Mouse (Mus musculus): ENCODE data around the gene Prss16. TPM values are rescaled to one million over a fixed set of nuclear protein-coding genes. Genes with fewer than 3 reads are reported as not detected.

Gene Prss16
- polyA plus RNA-seq, 1 experiment from 2014 or later = 0.46 TPM

DNA sequence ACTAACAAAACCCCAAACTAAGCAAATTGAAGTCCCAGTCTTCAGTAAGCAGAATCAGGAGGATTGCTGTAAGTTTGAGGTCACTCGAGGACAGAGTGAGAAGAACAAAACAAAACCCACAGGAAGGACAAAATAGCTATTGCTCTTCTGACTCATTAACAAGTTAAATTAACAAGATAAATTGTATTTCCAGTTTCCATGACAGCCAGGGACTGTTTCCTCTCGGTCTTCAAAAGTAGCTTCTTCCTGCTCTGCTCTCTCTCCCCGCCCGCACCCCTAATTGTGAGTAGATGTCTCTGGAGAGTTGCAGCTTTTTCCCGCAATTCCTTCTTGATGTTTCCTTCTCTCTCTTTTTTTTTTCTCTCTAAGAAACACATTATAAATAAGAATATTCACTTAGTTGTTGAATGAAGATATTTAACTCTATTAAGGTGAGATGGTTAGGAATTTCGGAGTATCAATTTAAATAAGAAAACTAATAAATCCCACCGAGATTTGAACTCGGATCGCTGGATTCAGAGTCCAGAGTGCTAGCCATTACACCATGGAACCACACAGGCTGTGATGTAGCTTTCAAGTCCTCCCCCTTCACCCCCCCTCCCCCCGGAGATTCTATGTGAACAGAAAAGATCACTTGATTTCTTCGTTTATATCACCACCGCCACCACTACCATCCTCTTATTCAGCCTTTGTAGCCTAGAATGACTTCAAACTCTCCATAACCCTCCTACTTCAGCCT lies 13.3 kb downstream of the Prss16 start:
- 0 out of 2 replicates have a peak, but pooled peaks have one; percentile 24 for ATAC-seq (replicated peaks; ENCODE audit: low FRiP score, low TSS enrichment, low read depth)
- Histone ChIP-seq H3K9me3 (ENCODE audit: control insufficient read depth, low read length) (peaks cover 2% of the 10 kb centered on the region; the same call in 1 of the 2 replicates), H3K4me1 (replicated peaks; ENCODE audit: control insufficient read depth, insufficient read depth, low read length) (no peaks in the 10 kb centered on the region), H3K36me3 (ENCODE audit: control insufficient read depth, insufficient read depth, low read length) (no peaks in the 10 kb centered on the region), H3K9ac (ENCODE audit: low read length) (no peak overlapping the region), H3K4me2 (ENCODE audit: low read length) (peak overlapping the region; percentile 43), H3K27ac (ENCODE audit: low read depth) (no peak overlapping the region), H3K4me3 (ENCODE audit: low read depth, low read length) (peak overlapping the region; percentile 32), H3K27me3 (replicated peaks; ENCODE audit: control insufficient read depth, insufficient read depth, low read length) (peaks cover 78% of the 10 kb centered on the region)
- DNase-seq (ENCODE audit: low spot score) = peak; percentile 70
- 3% methylated on average over 12 of the region's 12 CpGs for WGBS

DNA sequence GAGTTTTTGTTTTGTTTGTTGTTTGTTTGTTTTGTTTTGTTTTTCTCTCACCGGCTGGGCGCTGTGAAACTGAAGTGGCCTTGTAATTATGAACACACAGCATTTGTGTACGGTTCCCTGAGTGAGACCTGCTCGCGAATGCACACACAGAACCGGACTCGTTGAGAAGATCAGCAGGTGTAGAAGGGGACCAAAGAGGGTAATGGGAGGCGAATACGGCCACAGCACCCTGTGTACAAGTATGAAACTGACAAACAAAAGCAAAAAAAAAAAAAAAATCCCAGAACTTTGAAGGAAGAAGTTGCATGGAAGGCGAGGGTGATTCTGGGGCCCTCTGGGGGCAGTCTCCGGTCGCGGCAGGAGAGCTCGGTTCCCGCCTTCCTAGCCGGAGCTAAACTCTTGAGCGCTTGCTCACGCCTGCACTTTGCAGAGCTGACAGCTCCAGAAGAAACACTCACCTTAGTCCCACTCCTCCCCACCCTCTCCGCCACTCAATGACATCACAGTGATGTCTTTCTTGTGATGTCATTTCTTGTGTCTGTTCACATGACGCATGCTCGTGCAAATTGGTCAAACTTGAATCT lies 14.1 kb downstream of the Prss16 start:
- WGBS = under 1% methylated on average over 21 of the region's 21 CpGs
- Histone ChIP-seq H3K27me3 (replicated peaks; ENCODE audit: control insufficient read depth, insufficient read depth, low read length) (peaks cover 69% of the 10 kb centered on the region), H3K9me3 (ENCODE audit: control insufficient read depth, low read length) (peaks cover 4% of the 10 kb centered on the region; the same call in 1 of the 2 replicates), H3K9ac (ENCODE audit: low read length) (no peak overlapping the region), H3K27ac (ENCODE audit: low read depth) (no peak overlapping the region), H3K4me2 (ENCODE audit: low read length) (peak overlapping the region; percentile 43), H3K36me3 (ENCODE audit: control insufficient read depth, insufficient read depth, low read length) (no peaks in the 10 kb centered on the region), H3K4me1 (replicated peaks; ENCODE audit: control insufficient read depth, insufficient read depth, low read length) (no peaks in the 10 kb centered on the region), H3K4me3 (ENCODE audit: low read depth, low read length) (peak overlapping the region; percentile 32)
- peak; percentile 84 for DNase-seq (ENCODE audit: low spot score)
- peak; percentile 70; the same call in 1 of the 2 replicates for ATAC-seq (replicated peaks; ENCODE audit: low FRiP score, low TSS enrichment, low read depth)

DNA sequence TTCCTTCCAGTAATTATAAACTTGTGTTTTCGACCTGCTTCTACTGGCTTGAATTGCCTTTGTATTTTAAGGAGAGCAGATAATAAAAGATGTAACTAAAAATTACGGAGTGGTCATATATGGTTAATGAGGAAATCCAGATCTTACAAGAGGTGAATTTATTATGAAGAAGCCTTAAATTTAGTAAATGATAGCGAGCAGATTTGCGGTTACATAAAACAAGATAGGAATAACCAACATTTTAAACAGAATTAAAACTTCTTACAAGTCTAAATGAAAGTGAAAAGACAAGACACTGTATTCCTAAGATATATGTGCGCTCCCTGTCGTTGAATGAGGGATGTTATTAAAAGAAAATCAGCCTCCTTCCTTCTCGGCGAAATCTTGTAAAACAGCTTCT lies 14.6 kb downstream of the Prss16 start:
- Histone ChIP-seq H3K27ac (ENCODE audit: low read depth) (no peak overlapping the region), H3K36me3 (ENCODE audit: control insufficient read depth, insufficient read depth, low read length) (no peaks in the 10 kb centered on the region), H3K4me1 (replicated peaks; ENCODE audit: control insufficient read depth, insufficient read depth, low read length) (no peaks in the 10 kb centered on the region), H3K27me3 (replicated peaks; ENCODE audit: control insufficient read depth, insufficient read depth, low read length) (peaks cover 64% of the 10 kb centered on the region), H3K4me2 (ENCODE audit: low read length) (peak overlapping the region; percentile 43), H3K9ac (ENCODE audit: low read length) (no peak overlapping the region), H3K9me3 (ENCODE audit: control insufficient read depth, low read length) (peaks cover 4% of the 10 kb centered on the region; the same call in 1 of the 2 replicates), H3K4me3 (ENCODE audit: low read depth, low read length) (peak overlapping the region; percentile 32)
- DNase-seq (ENCODE audit: low spot score) (no peak), ATAC-seq (replicated peaks; ENCODE audit: low FRiP score, low TSS enrichment, low read depth) (no peak)
- 4% methylated on average over 8 of the region's 8 CpGs for WGBS

DNA sequence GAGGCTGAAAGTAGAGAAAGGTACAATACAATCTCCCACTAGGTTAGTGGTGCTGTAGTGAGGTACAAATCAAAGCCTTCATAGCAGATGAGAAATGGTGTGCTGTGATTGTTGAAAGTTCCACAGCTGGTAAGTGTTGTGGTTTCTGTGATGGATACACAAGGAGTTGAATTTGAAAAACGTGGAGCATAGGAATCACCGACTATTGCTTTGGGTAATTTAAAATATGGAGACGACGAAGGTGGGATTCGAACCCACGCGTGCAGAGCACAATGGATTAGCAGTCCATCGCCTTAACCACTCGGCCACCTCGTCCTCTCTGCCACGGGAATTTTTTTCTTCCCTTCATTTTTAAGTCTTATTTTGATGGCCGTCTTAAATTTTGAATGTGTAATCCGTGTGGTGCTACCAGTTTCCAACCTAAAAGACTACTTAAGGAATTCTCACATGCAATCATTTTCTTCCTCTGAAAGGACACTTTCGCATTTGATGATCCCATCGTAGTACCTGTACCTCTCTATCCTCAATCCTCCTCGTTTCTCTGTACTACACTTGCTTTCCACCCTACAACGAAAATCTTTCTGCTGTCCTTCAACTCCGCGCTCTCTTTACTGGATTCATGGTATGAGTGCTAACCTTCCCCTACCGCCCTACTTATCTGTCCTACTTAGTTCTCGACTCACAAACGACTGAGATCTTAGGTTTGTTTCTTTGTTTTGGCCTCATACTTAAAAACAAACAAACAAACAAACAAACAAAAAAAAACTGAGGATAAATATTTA lies 15.4 kb downstream of the Prss16 start:
- H3K27ac ChIP-seq (ENCODE audit: low read depth) = no peak overlapping the region
- DNase-seq (ENCODE audit: low spot score) (peak; percentile 79), ATAC-seq (replicated peaks; ENCODE audit: low FRiP score, low TSS enrichment, low read depth) (no peak)
- 2% methylated on average over 22 of the region's 22 CpGs for WGBS
- H3K4me3 ChIP-seq (ENCODE audit: low read depth, low read length) = peak overlapping the region; percentile 32
- H3K27me3 ChIP-seq (replicated peaks; ENCODE audit: control insufficient read depth, insufficient read depth, low read length) = peaks cover 57% of the 10 kb centered on the region
- H3K9ac ChIP-seq (ENCODE audit: low read length) = no peak overlapping the region
- peak overlapping the region; percentile 43 for H3K4me2 ChIP-seq (ENCODE audit: low read length)
- no peaks in the 10 kb centered on the region for H3K4me1 ChIP-seq (replicated peaks; ENCODE audit: control insufficient read depth, insufficient read depth, low read length)
- peaks cover 4% of the 10 kb centered on the region; the same call in 1 of the 2 replicates for H3K9me3 ChIP-seq (ENCODE audit: control insufficient read depth, low read length)
- no peaks in the 10 kb centered on the region for H3K36me3 ChIP-seq (ENCODE audit: control insufficient read depth, insufficient read depth, low read length)

DNA sequence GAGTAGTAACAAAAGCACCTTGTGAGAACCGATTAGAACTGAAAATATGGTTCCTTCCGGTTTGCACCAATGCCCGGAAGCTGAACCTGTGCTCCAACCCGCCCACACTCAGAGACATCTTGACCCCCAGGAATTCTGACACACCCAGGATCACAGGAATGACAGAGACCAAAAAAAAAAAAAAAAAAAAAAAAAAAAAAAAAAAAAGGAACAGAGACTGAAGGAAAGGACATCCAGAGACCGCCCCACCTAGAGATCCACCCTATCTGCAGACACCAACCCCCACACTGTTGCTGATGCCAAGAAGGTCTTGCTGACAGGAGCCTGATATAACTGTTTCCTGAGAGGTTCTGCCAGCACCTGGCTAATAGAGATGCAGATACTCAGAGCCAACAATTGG lies 17.0 kb downstream of the Prss16 start:
- 83% methylated on average over 5 of the region's 5 CpGs for WGBS
- Histone ChIP-seq H3K27ac (ENCODE audit: low read depth) (no peak overlapping the region), H3K36me3 (ENCODE audit: control insufficient read depth, insufficient read depth, low read length) (no peaks in the 10 kb centered on the region)

DNA sequence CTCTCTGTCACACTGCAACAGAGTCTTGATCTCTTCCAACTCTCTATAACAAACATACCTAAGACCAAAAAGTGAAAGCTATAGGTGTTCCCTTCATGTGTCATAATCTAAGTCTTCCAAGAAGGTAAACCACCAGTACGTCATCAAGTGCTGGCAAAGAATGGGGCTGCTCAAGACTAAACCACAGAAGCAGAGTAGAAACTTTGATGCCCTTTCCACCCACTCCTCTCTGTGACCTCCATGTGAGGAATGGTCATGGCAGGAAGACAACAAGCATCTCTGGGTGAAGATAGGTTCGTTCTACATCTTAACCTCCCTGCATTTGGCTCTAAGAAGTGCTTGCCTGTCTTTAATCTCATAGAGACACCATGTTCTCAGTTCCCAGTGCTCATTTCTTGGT lies 25.1 kb downstream of the Prss16 start:
- no peak for ATAC-seq (replicated peaks; ENCODE audit: low FRiP score, low TSS enrichment, low read depth)
- Histone ChIP-seq H3K4me2 (ENCODE audit: low read length) (no peak overlapping the region), H3K36me3 (ENCODE audit: control insufficient read depth, insufficient read depth, low read length) (no peaks in the 10 kb centered on the region), H3K27me3 (replicated peaks; ENCODE audit: control insufficient read depth, insufficient read depth, low read length) (peaks cover 53% of the 10 kb centered on the region), H3K4me1 (replicated peaks; ENCODE audit: control insufficient read depth, insufficient read depth, low read length) (0 out of 2 replicates have a peak, but pooled peaks cover 2% of the 10 kb centered on the region), H3K9ac (ENCODE audit: low read length) (no peak overlapping the region), H3K27ac (ENCODE audit: low read depth) (no peak overlapping the region), H3K4me3 (ENCODE audit: low read depth, low read length) (no peak overlapping the region), H3K9me3 (ENCODE audit: control insufficient read depth, low read length) (no peaks in the 10 kb centered on the region)
- DNase-seq (ENCODE audit: low spot score) = peak; percentile 34
- 92% methylated on average over 2 of the region's 2 CpGs for WGBS

More for the DNA sequence above, 17.0 kb downstream of the Prss16 start:
- Histone ChIP-seq H3K4me2 (ENCODE audit: low read length) (no peak overlapping the region), H3K4me3 (ENCODE audit: low read depth, low read length) (no peak overlapping the region), H3K27me3 (replicated peaks; ENCODE audit: control insufficient read depth, insufficient read depth, low read length) (peaks cover 44% of the 10 kb centered on the region), H3K4me1 (replicated peaks; ENCODE audit: control insufficient read depth, insufficient read depth, low read length) (no peaks in the 10 kb centered on the region), H3K9ac (ENCODE audit: low read length) (no peak overlapping the region), H3K9me3 (ENCODE audit: control insufficient read depth, low read length) (peaks cover 4% of the 10 kb centered on the region; the same call in 1 of the 2 replicates)
- DNase-seq (ENCODE audit: low spot score) (no peak), ATAC-seq (replicated peaks; ENCODE audit: low FRiP score, low TSS enrichment, low read depth) (no peak)

DNA sequence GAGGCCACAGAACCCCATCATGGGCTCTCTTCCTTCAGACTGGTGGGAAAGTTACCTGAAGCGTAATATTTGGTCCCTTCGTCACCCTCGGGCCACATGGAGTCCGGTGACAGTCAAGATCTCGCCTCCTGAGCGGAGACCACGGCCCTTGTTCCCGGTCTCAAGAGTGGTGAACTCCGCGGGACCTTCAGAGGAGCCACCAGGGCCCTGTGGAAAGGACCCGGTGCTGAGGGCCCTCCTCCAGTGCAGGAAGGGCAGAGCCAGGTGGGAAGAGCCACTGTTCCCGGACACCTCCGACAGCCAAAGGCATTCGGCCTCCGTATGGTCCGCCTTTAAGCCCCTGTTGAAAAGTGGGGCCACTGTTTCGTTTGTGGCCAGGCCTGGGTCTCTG lies 27.7 kb downstream of the Prss16 start:
- Histone ChIP-seq H3K27ac (ENCODE audit: low read depth) (no peak overlapping the region), H3K4me3 (ENCODE audit: low read depth, low read length) (peak overlapping the region; percentile 57), H3K9ac (ENCODE audit: low read length) (peak overlapping the region; percentile 64), H3K27me3 (replicated peaks; ENCODE audit: control insufficient read depth, insufficient read depth, low read length) (peaks cover 48% of the 10 kb centered on the region), H3K4me2 (ENCODE audit: low read length) (peak overlapping the region; percentile 97), H3K9me3 (ENCODE audit: control insufficient read depth, low read length) (no peaks in the 10 kb centered on the region), H3K36me3 (ENCODE audit: control insufficient read depth, insufficient read depth, low read length) (no peaks in the 10 kb centered on the region), H3K4me1 (replicated peaks; ENCODE audit: control insufficient read depth, insufficient read depth, low read length) (0 out of 2 replicates have a peak, but pooled peaks cover 2% of the 10 kb centered on the region)
- WGBS = 6% methylated on average over 17 of the region's 17 CpGs
- no peak for DNase-seq (ENCODE audit: low spot score)
- no peak for ATAC-seq (replicated peaks; ENCODE audit: low FRiP score, low TSS enrichment, low read depth)

DNA sequence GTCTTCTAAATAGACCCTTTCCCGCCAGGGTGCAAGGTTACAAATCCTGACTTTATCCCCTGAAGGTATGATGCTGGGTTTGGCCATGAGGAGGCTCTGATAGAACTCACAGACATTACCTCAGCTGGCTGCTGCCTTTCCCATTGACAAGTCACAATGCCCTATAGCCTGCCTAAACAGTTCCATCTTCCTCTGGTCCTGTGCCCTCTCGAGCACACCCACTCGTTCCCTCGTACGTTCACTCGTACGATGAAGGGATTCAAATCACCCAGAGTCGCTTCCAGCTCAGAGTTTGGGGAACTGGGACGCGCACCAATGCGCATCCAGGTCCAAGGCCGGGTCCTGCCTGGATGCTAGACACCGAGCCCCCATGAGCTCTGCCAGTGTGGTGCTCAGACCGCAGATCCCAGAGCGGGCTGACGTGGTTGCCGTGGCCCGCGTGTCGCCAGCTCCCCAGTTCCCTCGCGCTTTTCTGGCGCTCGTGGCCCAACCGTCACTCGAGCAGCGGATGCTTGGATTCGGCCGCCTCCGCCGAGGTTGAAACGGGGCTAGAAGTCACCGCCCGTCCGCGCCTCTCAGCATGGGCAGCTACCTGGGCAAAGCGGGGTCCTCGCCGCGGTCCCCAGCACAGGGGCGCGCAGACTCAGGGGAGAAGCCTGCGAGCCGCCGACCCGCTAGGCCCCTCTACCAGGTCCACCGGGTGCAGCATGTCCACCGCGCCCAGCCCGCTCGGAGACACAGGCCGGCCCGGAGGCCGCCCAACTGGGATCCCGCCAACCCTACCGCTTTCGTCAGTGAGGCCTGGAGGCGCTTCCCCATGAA lies 28.4 kb downstream of the Prss16 start, which contains the start of gene Pom121l2:
Pom121l2 (plus strand) TSS at position 214 of the 822 bp plus-strand sequence.
- H3K27me3 ChIP-seq (replicated peaks; ENCODE audit: control insufficient read depth, insufficient read depth, low read length) = peaks cover 46% of the 10 kb centered on the region
- peak within 1 kb of the TSS; percentile 57 for H3K4me3 ChIP-seq (ENCODE audit: low read depth, low read length)
- peak within 1 kb of the TSS; percentile 64 for H3K9ac ChIP-seq (ENCODE audit: low read length)
- no peaks in the 10 kb centered on the region for H3K9me3 ChIP-seq (ENCODE audit: control insufficient read depth, low read length)
- 0 out of 2 replicates have a peak, but pooled peaks cover 2% of the 10 kb centered on the region for H3K4me1 ChIP-seq (replicated peaks; ENCODE audit: control insufficient read depth, insufficient read depth, low read length)
- H3K27ac ChIP-seq (ENCODE audit: low read depth) = no peak within 1 kb of the TSS
- DNase-seq (ENCODE audit: low spot score) (peak; percentile 83), ATAC-seq (replicated peaks; ENCODE audit: low FRiP score, low TSS enrichment, low read depth) (peak; percentile 77)
- H3K36me3 ChIP-seq (ENCODE audit: control insufficient read depth, insufficient read depth, low read length) = no peaks in the 10 kb centered on the region
- peak within 1 kb of the TSS; percentile 97 for H3K4me2 ChIP-seq (ENCODE audit: low read length)
- under 1% methylated on average over 58 of the region's 58 CpGs for WGBS

Data from intestine, embryonic 14.5 days (tissue).